Mouse (Mus musculus): ENCODE measurements around the gene Acsm2. TPM values are rescaled to one million over a fixed set of nuclear protein-coding genes. Genes with fewer than 3 reads are reported as not detected.

The Acsm2 gene
- polyA plus RNA-seq, 1 experiment from 2014 or later, result 0.15 TPM

DNA sequence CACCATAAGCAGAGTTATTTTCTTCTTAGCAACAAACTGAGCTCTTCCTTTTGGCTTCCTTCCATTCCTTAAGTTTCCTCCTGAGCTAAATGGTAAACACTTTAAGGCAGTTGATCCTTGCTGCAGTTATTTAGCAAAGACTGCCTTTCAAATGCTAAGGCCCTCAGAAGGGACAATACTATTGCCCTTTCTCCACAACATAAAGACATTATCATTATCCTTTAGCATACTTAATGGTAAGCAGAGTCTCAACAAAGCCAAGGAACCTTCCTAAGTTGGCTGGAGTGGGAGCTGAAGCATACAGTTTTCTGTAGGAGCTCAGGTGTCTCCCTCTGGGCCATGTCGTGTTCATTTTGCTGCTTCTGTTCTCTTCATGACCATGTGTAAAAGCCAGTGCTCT, 41.2 kb downstream of the Acsm2 start:
- ATAC-seq (no peak), DNase-seq (no peak)
- Histone ChIP-seq H3K4me1 (ENCODE audit: insufficient read depth) (no peaks in the 10 kb centered on the region), H3K27ac (ENCODE audit: low read depth) (no peak overlapping the region), H3K36me3 (replicated peaks; ENCODE audit: insufficient read depth, low read length) (no peaks in the 10 kb centered on the region), H3K9ac (replicated peaks) (no peak overlapping the region), H3K4me3 (ENCODE audit: low read depth, low read length) (no peak overlapping the region), H3K9me3 (ENCODE audit: low read length) (no peaks in the 10 kb centered on the region), H3K4me2 (ENCODE audit: low read depth, low read length) (no peak overlapping the region), H3K27me3 (ENCODE audit: insufficient read depth, low read length) (no peaks in the 10 kb centered on the region)
- TF ChIP-seq EP300 (IDR thresholded peaks at IDR 0.05; ENCODE audit: low read depth), result no peak
- WGBS (ENCODE audit: insufficient replicate concordance), result 44% methylated on average over 1 of the region's 1 CpGs

DNA sequence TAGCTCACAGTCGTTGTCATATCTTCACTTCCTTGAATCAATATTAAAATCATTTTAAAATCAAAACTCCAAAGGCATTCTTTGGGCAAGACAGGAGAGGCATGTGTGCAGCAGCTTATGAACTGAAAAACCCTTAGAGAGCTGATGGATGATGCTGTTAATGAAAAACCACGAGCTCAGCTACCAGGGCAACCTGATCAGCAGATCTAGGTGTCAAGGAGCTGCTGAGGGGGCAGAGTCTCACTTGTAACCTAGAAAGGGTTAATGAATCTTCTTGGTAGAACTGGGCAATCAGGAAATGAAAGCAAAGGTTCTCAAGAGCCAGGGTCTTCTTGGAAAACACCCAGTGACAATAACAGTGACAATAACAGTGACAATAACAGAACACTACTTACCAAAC, 42.4 kb downstream of the Acsm2 start:
- no peak for DNase-seq
- Histone ChIP-seq H3K4me3 (ENCODE audit: low read depth, low read length) (no peak overlapping the region), H3K9me3 (ENCODE audit: low read length) (no peaks in the 10 kb centered on the region), H3K36me3 (replicated peaks; ENCODE audit: insufficient read depth, low read length) (no peaks in the 10 kb centered on the region), H3K9ac (replicated peaks) (no peak overlapping the region), H3K27ac (ENCODE audit: low read depth) (no peak overlapping the region), H3K4me2 (ENCODE audit: low read depth, low read length) (no peak overlapping the region), H3K4me1 (ENCODE audit: insufficient read depth) (no peaks in the 10 kb centered on the region), H3K27me3 (ENCODE audit: insufficient read depth, low read length) (no peaks in the 10 kb centered on the region)
- TF ChIP-seq CTCF (IDR thresholded peaks at IDR 0.05; ENCODE audit: low read depth) (no peak), EP300 (IDR thresholded peaks at IDR 0.05; ENCODE audit: low read depth) (no peak)
- no peak for ATAC-seq
- WGBS (ENCODE audit: insufficient replicate concordance), result 51% methylated on average over 2 of the region's 2 CpGs

DNA sequence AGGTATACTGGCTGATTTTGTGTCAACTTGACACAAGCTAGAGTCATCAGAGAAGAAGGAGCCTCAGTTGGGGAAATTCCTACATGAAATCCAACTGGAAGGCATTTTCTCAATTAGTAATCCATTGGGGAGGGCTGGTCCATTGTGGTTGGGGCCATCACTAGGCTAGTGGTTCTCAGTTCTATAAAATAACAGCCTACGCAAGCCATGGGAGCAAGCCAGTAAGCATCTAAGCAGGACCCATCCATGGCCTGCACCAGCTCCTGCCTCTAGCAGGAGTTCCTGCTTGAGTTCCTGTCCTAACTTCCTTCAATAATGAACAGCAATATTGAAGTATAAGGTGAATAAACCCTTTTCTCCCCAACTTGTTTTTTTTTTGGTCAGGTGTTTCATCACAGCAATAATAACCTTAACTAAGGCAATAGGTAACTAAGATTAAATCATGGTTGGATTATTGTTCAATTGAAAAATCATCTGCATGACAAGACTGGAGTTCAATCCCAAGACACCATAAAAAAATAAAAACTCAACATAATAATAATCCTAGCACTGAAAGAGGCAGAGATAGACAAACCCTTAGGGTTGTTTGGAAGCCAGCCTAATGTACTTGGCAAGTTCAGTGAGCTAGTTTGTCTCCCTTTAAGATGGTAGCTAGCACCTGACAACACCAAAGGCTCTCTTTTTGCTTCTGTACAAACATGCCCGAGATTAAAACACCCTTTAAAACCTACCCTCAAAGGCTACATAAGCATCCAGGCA, 47.2 kb downstream of the Acsm2 start:
- no peaks in the 10 kb centered on the region for H3K27me3 ChIP-seq (ENCODE audit: insufficient read depth, low read length)
- H3K4me3 ChIP-seq (ENCODE audit: low read depth, low read length), result no peak overlapping the region
- no peak for DNase-seq
- 57% methylated on average over 2 of the region's 2 CpGs for WGBS (ENCODE audit: insufficient replicate concordance)
- ATAC-seq, result no peak
- H3K9me3 ChIP-seq (ENCODE audit: low read length), result no peaks in the 10 kb centered on the region
- no peak for TF ChIP-seq CTCF (IDR thresholded peaks at IDR 0.05; ENCODE audit: low read depth)
- no peak for TF ChIP-seq EP300 (IDR thresholded peaks at IDR 0.05; ENCODE audit: low read depth)
- H3K27ac ChIP-seq (ENCODE audit: low read depth), result no peak overlapping the region
- no peak overlapping the region for H3K9ac ChIP-seq (replicated peaks)
- no peaks in the 10 kb centered on the region for H3K36me3 ChIP-seq (replicated peaks; ENCODE audit: insufficient read depth, low read length)
- no peaks in the 10 kb centered on the region for H3K4me1 ChIP-seq (ENCODE audit: insufficient read depth)
- H3K4me2 ChIP-seq (ENCODE audit: low read depth, low read length), result no peak overlapping the region

GRCm38 (mm10) chr7:119601954-119602317, 47.8 kb downstream of the Acsm2 start:
- H3K36me3 ChIP-seq (replicated peaks; ENCODE audit: insufficient read depth, low read length), result no peaks in the 10 kb centered on the region
- TF ChIP-seq CTCF (IDR thresholded peaks at IDR 0.05; ENCODE audit: low read depth) (no peak), EP300 (IDR thresholded peaks at IDR 0.05; ENCODE audit: low read depth) (no peak)
- no peak overlapping the region for H3K27ac ChIP-seq (ENCODE audit: low read depth)
- no peak for ATAC-seq
- H3K4me3 ChIP-seq (ENCODE audit: low read depth, low read length), result no peak overlapping the region
- no peaks in the 10 kb centered on the region for H3K27me3 ChIP-seq (ENCODE audit: insufficient read depth, low read length)
- no peaks in the 10 kb centered on the region for H3K9me3 ChIP-seq (ENCODE audit: low read length)
- H3K9ac ChIP-seq (replicated peaks), result no peak overlapping the region
- DNase-seq, result no peak
- no peak overlapping the region for H3K4me2 ChIP-seq (ENCODE audit: low read depth, low read length)
- 69% methylated on average over 1 of the region's 1 CpGs for WGBS (ENCODE audit: insufficient replicate concordance)
- no peaks in the 10 kb centered on the region for H3K4me1 ChIP-seq (ENCODE audit: insufficient read depth)

GRCm38 (mm10) chr7:119604903-119605483, 50.9 kb downstream of the Acsm2 start:
- TF ChIP-seq CTCF (IDR thresholded peaks at IDR 0.05; ENCODE audit: low read depth) (no peak), EP300 (IDR thresholded peaks at IDR 0.05; ENCODE audit: low read depth) (no peak)
- H3K4me1 ChIP-seq (ENCODE audit: insufficient read depth), result no peaks in the 10 kb centered on the region
- DNase-seq (no peak), ATAC-seq (no peak)
- no peak overlapping the region for H3K9ac ChIP-seq (replicated peaks)
- WGBS (ENCODE audit: insufficient replicate concordance), result 68% methylated on average over 2 of the region's 2 CpGs
- no peaks in the 10 kb centered on the region for H3K9me3 ChIP-seq (ENCODE audit: low read length)
- H3K27ac ChIP-seq (ENCODE audit: low read depth), result no peak overlapping the region
- no peaks in the 10 kb centered on the region for H3K27me3 ChIP-seq (ENCODE audit: insufficient read depth, low read length)
- H3K36me3 ChIP-seq (replicated peaks; ENCODE audit: insufficient read depth, low read length), result no peaks in the 10 kb centered on the region
- H3K4me3 ChIP-seq (ENCODE audit: low read depth, low read length), result no peak overlapping the region
- H3K4me2 ChIP-seq (ENCODE audit: low read depth, low read length), result no peak overlapping the region

- Histone ChIP-seq H3K9ac (replicated peaks) (no peak overlapping the region), H3K4me2 (ENCODE audit: low read depth, low read length) (no peak overlapping the region), H3K4me3 (ENCODE audit: low read depth, low read length) (no peak overlapping the region), H3K9me3 (ENCODE audit: low read length) (no peaks in the 10 kb centered on the region), H3K4me1 (ENCODE audit: insufficient read depth) (no peaks in the 10 kb centered on the region), H3K36me3 (replicated peaks; ENCODE audit: insufficient read depth, low read length) (no peaks in the 10 kb centered on the region), H3K27ac (ENCODE audit: low read depth) (no peak overlapping the region), H3K27me3 (ENCODE audit: insufficient read depth, low read length) (no peaks in the 10 kb centered on the region)
- no peak for DNase-seq
- ATAC-seq, result no peak
- TF ChIP-seq EP300 (IDR thresholded peaks at IDR 0.05; ENCODE audit: low read depth) (no peak), CTCF (IDR thresholded peaks at IDR 0.05; ENCODE audit: low read depth) (no peak)
- 69% methylated on average over 9 of the region's 9 CpGs for WGBS (ENCODE audit: insufficient replicate concordance)
These were observed 52.0 kb downstream of the Acsm2 start for GRCm38 (mm10) chr7:119605926-119606663.

All from liver, postnatal 0 days (tissue).